Mouse (Mus musculus): ENCODE results near the gene Pom121.
A peak's percentile ranks its signal among the peaks of the same experiment; 100 is the strongest.

Gene Pom121

DNA sequence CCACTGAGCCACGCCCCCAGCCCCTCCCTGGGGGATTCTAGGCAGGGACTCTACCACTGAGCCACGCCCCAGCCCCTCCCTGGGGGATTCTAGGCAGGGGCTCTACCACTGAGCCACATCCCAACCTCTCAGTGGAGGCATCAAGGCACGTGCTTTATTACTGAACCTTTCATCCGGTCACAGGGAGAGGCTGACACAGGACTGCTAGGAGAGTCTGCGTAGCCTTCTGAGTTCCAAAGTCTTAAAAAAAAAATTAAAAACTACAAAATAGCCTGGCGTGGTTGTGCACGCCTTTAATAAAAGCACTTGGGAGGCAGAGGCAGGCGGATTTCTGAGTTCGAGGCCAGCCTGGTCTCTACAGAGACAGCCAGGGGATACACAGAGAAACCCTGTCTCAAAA is 25.1 kb downstream of the Pom121 start:
- peak; percentile 51 for DNase-seq (ENCODE audit: low read depth)

DNA sequence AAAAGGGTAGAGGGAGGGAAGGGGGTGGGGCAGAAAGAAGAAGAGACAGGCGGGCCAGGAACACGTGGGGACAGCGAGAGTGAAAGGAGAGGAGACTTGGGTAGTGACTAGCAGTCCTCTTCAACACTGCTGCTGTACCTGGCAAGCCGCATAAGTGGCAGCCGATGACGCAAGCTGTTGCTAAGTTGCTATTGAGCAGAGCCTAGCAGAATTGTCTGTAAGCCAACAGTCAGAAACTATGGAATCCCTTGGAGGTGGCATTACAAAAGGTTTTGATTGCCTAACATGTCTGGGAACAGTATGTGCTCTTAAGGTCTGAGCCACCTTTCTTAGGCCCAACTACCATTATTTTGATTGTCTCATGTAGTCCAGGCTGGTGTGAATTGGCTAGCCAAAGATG is 26.0 kb downstream of the Pom121 start:
- DNase-seq (ENCODE audit: low read depth): peak; percentile 26

DNA sequence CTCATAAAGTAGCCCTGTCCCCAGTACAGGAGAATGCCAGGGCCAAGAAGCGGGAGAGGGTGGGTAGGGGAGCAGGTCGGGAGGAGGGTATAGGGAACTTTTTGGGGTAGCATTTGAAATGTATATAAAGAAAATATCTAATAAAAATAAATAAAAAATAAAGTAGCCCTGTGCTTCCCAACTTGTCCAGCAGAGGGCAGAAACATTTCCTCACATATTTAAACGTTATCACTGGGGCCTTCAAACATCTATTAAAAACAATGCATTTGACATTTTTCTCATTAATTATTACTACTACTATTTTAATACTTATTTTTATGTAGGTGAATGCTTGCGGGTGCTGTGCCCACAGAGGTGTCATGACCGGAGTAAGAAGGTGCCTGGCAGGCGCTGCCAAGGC is 26.5 kb downstream of the Pom121 start:
- peak; percentile 54 for DNase-seq (ENCODE audit: low read depth)

DNA sequence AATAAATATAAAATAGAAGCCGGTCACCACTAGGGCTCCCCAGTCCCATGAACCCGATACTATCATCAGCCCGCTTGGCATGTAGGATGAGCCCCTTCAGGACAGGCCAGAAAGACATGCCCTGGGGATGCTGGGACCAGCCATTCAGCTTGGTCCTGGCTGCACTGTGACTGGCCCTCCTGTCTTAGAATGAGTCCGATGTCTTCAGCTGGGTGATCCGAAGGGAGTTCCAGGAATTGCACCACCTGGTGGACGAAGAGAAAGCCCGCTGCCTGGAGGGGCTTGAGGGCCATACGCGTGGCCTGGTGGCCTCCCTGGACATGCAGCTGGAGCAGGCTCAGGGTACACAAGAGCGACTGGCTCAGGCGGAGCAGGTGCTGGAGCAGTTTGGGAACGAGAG is 30.8 kb downstream of the Pom121 start:
- DNase-seq (ENCODE audit: low read depth): peak; percentile 21

DNA sequence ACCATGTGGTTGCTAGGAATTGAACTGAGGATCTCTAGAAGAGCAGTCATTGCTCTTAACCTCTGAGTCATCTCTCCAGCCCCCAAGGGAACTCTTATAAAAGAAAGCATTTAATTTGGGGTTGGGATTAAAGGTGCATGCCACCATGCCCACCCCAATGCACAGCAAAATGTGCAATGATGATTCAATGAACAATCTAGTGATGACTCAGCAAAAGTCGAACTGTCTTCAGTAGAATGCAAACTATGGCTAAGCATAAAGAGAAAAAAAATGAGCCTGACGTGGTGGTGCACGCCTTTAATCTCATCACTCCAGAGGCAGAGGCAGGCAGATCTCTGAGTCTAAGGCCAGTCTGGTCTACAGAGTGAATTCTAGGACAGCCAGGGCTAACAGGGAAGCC is 31.8 kb downstream of the Pom121 start:
- DNase-seq (ENCODE audit: low read depth): no peak

DNA sequence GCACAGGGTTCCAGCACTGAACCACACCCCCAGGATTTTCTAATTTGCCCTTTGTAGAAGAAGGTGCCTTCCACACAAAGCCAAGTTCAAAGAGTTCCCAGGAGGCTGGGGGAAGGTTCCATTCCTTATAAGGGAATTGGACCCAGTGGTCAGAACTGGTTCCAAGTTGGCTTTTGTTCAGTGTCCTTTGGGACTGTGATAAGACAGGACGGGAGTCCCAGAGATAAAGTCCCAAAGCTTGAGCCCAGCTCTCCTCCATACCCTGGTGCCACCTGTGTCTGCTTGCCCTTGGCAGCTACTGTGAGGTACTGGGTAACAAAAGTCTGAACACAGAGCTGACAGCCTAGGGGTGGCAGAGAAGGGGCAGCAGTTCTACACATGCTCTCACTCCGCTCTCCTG is 34.6 kb downstream of the Pom121 start:
- no peak for DNase-seq (ENCODE audit: low read depth)

DNA sequence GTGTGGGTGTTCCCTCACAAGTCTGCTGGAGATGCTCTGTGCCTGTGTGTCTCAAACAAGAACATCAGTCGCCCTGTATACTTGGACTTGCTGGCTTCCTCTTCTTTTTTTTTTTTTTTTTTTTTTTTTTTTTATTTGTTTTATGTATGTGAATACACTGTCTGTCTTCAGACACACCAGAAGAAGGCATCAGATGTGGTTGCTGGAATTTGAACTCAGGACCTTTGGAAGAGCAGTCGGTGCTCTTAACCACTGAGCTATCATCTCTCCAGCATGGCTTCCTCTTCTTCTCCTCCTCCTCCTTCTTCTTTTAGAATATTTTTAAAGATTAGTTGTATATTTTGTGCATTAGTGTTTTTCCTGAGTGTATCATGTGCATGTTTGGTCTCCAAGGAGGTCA is 36.8 kb downstream of the Pom121 start:
- no peak for DNase-seq (ENCODE audit: low read depth)

DNA sequence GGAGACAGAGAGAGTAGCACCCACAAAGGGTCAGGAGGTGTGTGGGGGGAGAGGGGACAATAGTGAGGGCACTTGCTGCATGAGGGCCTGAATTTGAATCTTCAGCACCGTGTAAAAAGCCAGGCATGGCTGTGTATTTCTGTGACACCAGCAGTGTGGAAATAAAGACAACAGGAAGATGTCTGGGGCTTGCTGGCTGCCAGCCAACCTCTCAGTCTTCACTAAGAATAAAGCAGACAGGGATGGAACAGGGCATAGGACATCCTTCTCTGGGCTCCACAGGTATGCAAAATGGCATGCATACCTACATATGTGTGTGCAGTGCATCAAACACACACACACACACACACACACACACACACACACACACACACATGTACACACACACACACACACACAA is 38.3 kb downstream of the Pom121 start:
- DNase-seq (ENCODE audit: low read depth): peak; percentile 36

DNA sequence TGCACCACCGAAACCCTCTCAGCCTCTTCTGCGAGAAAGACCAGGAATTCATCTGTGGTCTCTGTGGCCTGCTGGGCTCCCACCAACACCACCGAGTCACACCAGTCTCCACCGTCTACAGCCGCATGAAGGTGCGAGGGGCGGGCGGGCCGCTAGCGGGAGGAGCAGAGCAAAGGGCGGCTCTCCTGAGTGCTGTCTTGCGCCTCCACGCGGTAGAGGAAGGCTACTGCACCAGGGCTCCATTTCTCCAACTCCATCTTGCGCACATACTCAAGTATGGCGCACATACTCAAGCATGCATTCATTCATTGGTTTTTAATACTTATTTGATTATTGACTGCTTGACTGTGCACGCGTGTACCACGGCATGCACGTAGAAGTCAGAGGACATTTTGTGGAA is 40.8 kb downstream of the Pom121 start:
- no peak for DNase-seq (ENCODE audit: low read depth)

DNA sequence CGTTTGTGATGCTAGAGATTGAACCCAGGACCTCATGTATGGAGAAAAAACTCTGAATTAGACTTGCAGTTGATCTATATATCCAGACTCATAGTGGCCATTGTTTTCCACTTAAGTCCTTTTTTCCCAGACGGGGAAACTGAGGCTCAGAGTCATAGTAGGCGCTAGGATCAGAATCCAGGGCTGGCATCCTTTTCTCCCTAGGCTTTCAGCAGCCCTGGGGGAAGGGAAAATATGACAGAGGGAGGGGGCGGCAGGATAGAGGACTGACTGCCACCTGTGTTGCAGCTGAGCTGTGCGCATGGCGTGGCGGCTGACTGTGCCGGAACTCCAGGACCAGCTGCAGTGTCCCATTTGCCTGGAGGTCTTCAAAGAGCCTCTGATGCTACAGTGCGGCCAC is 41.4 kb downstream of the Pom121 start, which contains the start of gene Trim50:
Gene Trim50, plus strand, starts transcription at position 301 of the 400 bp plus-strand sequence.
- DNase-seq (ENCODE audit: low read depth): no peak

DNA sequence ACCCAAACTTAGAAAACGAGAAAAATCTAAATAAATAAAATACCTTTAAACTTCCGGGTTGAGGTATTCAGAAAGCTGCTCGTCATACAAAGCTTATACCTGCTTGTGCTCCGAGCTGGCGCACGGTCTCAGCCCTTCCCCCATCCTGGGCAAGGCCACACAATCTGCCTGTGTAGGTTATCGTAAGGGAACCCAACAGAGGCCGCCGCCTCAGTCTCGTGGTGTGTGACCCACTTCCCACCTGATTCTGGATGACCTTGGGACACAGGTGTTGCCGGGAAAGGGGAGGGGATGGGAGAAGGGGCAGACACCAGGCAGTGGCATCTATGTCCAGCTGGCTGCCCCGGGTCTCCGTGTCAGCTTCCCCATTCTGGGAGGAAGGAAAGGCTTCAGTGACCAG is 42.7 kb downstream of the Pom121 start:
- no peak for DNase-seq (ENCODE audit: low read depth)

DNA sequence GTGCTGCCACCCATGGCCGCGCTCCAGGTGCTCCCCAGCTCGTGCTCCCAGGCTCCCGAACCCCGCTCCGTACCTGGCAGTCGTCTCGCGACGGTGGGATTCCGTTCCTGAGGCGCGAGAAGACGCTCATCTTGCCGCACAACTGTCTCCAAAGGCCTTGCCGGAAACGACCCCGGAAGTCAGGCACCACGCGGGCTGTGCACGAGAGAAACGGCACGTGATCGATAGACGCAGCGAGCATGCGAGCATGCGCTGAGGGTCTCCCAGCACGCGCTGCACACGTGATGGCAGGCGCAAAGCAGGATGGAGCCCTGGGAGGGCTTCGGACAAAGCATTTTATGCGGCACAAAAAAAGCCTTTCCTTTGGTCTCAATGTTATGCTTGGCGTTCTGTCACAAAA is 44.5 kb downstream of the Pom121 start, which contains the start of gene Fkbp6:
Gene Fkbp6, minus strand, starts transcription at position 183 of the 400 bp plus-strand sequence.
- DNase-seq (ENCODE audit: low read depth): no peak

DNA sequence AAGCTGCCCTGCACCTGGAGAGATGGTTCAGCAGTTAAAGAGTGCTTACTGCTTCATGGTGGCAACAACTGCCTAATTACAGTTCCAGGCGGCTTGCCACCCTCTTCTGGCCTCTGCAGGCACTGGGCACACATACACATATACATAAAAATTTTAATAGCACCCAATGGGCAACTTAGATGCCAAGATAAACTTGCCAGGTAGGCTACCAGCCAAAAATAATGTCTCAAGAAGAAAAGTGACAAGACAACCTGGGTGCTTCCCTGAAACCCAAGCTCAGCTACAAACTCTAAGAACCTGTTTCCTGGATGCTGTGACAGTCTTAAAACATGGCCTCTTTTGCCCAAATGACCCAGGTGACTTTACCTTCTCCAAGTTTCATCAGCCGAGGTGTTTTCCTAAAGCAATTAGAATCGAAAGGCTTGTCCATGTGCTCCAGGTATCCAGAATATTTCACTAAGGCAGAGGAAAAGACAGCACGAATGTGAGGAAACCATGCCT is 46.8 kb downstream of the Pom121 start:
- DNase-seq (ENCODE audit: low read depth): no peak

DNA sequence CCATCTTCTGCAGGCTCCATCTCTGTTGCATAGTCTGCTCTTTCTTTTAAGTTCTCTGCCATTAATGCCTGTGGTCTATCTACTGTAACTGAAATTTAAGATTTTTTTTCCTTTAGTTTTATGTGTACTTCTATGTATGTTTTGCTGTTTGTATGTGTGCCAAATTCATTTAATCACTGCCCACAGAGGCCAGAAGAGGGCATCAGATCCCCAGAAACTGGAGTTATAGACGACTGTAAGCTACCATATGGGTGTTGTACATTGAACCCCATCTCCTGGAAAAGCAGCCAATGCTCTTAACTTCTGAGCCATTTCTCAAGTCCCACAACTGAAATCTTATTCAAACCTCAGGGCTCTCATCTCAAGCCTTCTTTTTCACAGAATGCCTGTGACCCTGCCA is 47.9 kb downstream of the Pom121 start:
- peak; percentile 57 for DNase-seq (ENCODE audit: low read depth)

DNA sequence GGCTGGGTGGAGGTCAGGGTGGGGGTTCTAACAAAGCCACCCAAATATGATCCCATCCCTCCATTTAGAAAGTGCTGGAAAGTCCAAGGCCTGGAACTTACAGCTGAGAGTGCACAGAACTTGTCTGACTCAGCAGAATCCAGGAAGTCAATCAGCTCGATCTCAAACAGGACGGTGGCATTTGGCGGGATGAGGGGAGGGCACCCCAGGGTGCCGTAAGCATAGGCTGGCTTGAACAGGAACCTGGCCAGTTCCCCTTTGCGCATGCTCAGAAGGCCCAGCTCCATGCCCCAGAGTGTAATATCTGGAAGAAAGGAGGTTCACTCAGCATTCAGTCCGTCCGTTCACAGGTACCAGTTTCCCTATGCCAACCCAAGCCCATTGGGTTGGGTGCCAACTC is 48.4 kb downstream of the Pom121 start:
- DNase-seq (ENCODE audit: low read depth): peak; percentile 24

DNA sequence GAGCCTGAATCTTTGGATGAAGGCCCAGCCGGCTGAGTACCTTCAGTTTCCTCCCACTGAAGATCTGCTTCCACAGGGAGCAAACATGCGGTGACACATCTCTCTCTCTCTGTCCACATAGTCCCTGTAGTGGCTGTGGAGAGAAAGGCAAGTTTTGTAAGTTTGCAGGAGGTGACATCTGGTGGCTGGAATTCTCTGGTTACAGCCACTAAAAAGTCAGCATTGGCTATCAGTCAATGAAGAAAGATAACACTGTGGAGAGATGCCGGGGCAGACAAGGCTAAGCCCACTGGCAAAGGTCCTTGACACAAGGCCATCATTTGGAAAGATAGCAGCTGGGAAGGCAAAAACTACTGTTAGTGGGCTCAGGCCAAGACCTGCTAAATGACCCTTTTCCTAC is 56.8 kb downstream of the Pom121 start:
- no peak for DNase-seq (ENCODE audit: low read depth)

DNA sequence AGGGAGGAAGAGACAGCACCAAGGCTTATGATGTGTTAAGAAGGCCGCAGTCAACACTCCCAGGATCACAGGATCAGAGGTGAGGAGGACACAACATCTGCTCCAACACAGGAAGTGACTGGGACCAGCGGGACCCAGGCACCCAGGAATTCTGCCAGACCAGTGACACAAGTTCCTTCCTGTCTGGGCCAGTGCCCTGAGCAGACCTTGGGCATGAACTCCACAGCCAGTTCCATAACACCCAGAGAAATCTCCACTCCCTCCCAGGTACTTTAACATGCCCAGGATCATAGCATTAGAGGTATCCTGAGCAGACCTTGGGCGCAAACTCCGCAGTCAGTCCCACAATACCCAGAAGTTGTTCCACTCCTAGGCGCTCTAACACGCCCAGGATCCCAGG is 63.2 kb downstream of the Pom121 start:
- DNase-seq (ENCODE audit: low read depth): no peak

DNA sequence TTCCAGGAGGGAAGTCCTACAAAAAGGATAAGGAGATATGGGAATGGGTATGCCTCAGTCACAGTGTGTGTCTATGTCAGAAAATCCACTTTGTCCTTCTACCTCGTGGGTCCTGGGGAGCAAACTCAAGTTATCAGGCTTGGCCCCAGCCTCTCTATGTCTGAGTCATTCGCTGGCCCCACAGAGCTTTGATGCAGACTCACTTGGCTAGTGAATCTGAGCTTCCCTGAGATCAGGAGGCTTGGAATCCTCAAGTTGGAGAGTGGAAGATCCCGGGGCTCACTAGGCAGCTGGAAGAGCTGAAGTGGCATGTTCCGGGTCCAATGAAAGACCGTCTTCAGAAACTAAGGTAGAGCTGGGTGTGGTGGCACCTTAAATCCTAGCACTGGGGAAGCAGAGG is 64.1 kb downstream of the Pom121 start:
- no peak for DNase-seq (ENCODE audit: low read depth)

DNA sequence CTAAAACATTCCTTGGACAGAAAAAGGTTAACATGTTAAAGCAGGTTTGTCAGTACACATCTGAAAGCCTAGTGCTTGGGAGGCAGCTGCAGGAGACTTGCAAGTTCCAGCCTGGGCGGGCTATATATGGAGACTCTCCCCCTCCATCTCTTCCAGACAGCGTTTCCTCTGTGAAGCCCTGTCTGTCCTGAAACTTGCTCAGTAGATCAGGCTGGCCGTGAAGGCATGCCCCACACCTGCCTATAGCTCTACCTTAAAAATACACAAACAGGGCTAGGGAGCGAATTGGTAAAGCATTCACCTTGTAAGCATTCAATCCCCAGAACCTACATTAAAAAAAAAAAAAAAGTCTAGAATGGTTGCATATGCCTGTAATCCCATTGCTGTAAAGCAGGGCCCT is 64.9 kb downstream of the Pom121 start:
- DNase-seq (ENCODE audit: low read depth): no peak
